Mouse (Mus musculus): ENCODE data around the gene Nxt1. TPM values are rescaled to one million over a fixed set of nuclear protein-coding genes. Genes with fewer than 3 reads are reported as not detected.

Gene Nxt1
- polyA plus RNA-seq, 1 experiment from 2014 or later = 42.0 TPM

- 85% methylated on average over 3 of the region's 3 CpGs for WGBS
- Histone ChIP-seq H3K4me3 (ENCODE audit: low read length) (no peak overlapping the region), H3K36me3 (ENCODE audit: control insufficient read depth, insufficient read depth, low read length) (peaks cover 13% of the 10 kb centered on the region), H3K9ac (ENCODE audit: low read depth, low read length) (no peak overlapping the region), H3K4me1 (ENCODE audit: control insufficient read depth, insufficient read depth, low read depth, low read length) (no peaks in the 10 kb centered on the region), H3K27ac (ENCODE audit: low read depth, low read length) (no peak overlapping the region), H3K9me3 (ENCODE audit: control insufficient read depth, low read length) (no peaks in the 10 kb centered on the region), H3K27me3 (replicated peaks; ENCODE audit: control insufficient read depth, insufficient read depth, low read length) (no peaks in the 10 kb centered on the region), H3K4me2 (ENCODE audit: low read length) (no peak overlapping the region)
- ATAC-seq = no peak
Measured at GRCm38 (mm10) chr2:148712326-148712725, 39.9 kb downstream of the Nxt1 start.

GRCm38 (mm10) chr2:148717072-148717471, 44.7 kb downstream of the Nxt1 start:
- Histone ChIP-seq H3K27ac (ENCODE audit: low read depth, low read length) (no peak overlapping the region), H3K27me3 (replicated peaks; ENCODE audit: control insufficient read depth, insufficient read depth, low read length) (no peaks in the 10 kb centered on the region), H3K9me3 (ENCODE audit: control insufficient read depth, low read length) (no peaks in the 10 kb centered on the region), H3K36me3 (ENCODE audit: control insufficient read depth, insufficient read depth, low read length) (no peaks in the 10 kb centered on the region), H3K4me2 (ENCODE audit: low read length) (no peak overlapping the region), H3K4me1 (ENCODE audit: control insufficient read depth, insufficient read depth, low read depth, low read length) (no peaks in the 10 kb centered on the region), H3K9ac (ENCODE audit: low read depth, low read length) (no peak overlapping the region), H3K4me3 (ENCODE audit: low read length) (no peak overlapping the region)
- ATAC-seq = no peak
- 80% methylated on average over 2 of the region's 2 CpGs for WGBS

DNA sequence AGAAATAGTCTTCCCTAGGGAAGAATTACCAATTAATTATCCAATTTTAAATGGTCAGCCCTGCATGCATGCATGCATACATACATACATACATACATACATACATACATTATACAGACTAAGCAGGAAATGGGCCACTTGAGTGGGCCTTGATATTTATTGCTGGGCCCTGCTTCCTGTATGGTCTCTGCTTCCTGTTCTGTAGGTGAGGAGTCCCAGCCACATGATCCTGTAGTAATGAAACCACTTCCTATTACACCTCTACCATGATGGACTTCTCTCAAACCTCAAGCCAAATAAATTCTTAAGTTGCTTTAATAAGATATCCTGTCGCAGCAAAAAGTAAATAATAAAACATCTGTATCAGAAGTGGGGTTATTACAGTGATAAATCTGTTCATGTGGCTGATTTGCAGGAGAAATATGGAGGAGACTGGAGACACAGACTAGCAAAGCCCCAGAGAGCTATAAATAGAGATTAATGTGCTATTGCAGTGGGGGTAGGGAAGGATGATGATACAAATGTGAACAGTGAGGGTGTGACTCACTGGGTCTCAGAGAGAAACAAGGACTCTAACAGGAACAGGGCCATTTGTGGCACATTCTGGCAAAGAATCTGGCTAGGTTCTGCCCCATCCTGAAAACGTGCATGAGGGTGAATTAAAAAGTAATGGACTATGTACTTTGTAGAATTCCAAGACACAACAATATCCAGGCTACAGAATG, 47.0 kb downstream of the Nxt1 start:
- Histone ChIP-seq H3K4me1 (ENCODE audit: control insufficient read depth, insufficient read depth, low read depth, low read length) (no peaks in the 10 kb centered on the region), H3K9me3 (ENCODE audit: control insufficient read depth, low read length) (no peaks in the 10 kb centered on the region), H3K4me2 (ENCODE audit: low read length) (no peak overlapping the region), H3K27me3 (replicated peaks; ENCODE audit: control insufficient read depth, insufficient read depth, low read length) (no peaks in the 10 kb centered on the region), H3K36me3 (ENCODE audit: control insufficient read depth, insufficient read depth, low read length) (no peaks in the 10 kb centered on the region), H3K27ac (ENCODE audit: low read depth, low read length) (no peak overlapping the region), H3K4me3 (ENCODE audit: low read length) (no peak overlapping the region), H3K9ac (ENCODE audit: low read depth, low read length) (no peak overlapping the region)
- WGBS = 84% methylated on average over 2 of the region's 2 CpGs
- ATAC-seq = no peak

Other genes starting within 250 kb of the Nxt1 start
- 7.0 and 8.9 TPM in 2 replicates for gene Cd93, start 229.0 kb upstream of the Nxt1 start, polyA plus RNA-seq (2015; fragmentation: Nextera tagmentation; extraction: Ambion mirVana)
- 15.0 and 17.0 TPM in 2 replicates for gene Gzf1, start 8.4 kb downstream of the Nxt1 start, polyA plus RNA-seq (2015; fragmentation: Nextera tagmentation; extraction: Ambion mirVana)
- 96.5 and 98.0 TPM in 2 replicates for gene Napb, start 59.9 kb downstream of the Nxt1 start, polyA plus RNA-seq (2015; fragmentation: Nextera tagmentation; extraction: Ambion mirVana)
- not detected in 2 replicates for gene Cstl1, start 77.8 kb downstream of the Nxt1 start, polyA plus RNA-seq (2015; fragmentation: Nextera tagmentation; extraction: Ambion mirVana)
- not detected in 2 replicates for gene Cst11, start 98.9 kb downstream of the Nxt1 start, polyA plus RNA-seq (2015; fragmentation: Nextera tagmentation; extraction: Ambion mirVana)
- not detected in 2 replicates for gene 8030411F24Rik, start 109.4 kb downstream of the Nxt1 start, polyA plus RNA-seq (2015; fragmentation: Nextera tagmentation; extraction: Ambion mirVana)
- gene Cst12, start 116.8 kb downstream of the Nxt1 start, polyA plus RNA-seq (2015; fragmentation: Nextera tagmentation; extraction: Ambion mirVana) = not detected in 2 replicates
- gene Cst8, start 126.2 kb downstream of the Nxt1 start, polyA plus RNA-seq (2015; fragmentation: Nextera tagmentation; extraction: Ambion mirVana) = not detected in 2 replicates
- not detected in 2 replicates for gene Cst13, start 147.5 kb downstream of the Nxt1 start, polyA plus RNA-seq (2015; fragmentation: Nextera tagmentation; extraction: Ambion mirVana)
- not detected in 2 replicates for gene Cst9, start 162.5 kb downstream of the Nxt1 start, polyA plus RNA-seq (2015; fragmentation: Nextera tagmentation; extraction: Ambion mirVana)
- gene 9230104L09Rik, start 192.4 kb downstream of the Nxt1 start, polyA plus RNA-seq (2015; fragmentation: Nextera tagmentation; extraction: Ambion mirVana) = not detected in 2 replicates
- gene Cst3, start 203.1 kb downstream of the Nxt1 start, polyA plus RNA-seq (2015; fragmentation: Nextera tagmentation; extraction: Ambion mirVana) = 757 and 946 TPM in 2 replicates